Mouse (Mus musculus): ENCODE results near the gene Myo19. TPM values are rescaled to one million over a fixed set of nuclear protein-coding genes. Genes with fewer than 3 reads are reported as not detected.
A peak's percentile ranks its signal among the peaks of the same experiment; 100 is the strongest.

Myo19 gene
- polyA plus RNA-seq, 1 experiment from 2014 or later: 8.2 TPM

GRCm38 (mm10) chr11:84919951-84920350 lies 40.0 kb downstream of the Myo19 start:
- ATAC-seq (ENCODE audit: low FRiP score, low read depth): no peak
- Histone ChIP-seq H3K4me1 (peaks cover 6% of the 10 kb centered on the region; the same call in 1 of the 2 replicates), H3K9me3 (no peaks in the 10 kb centered on the region), H3K4me3 (no peak overlapping the region), H3K27me3 (replicated peaks) (no peaks in the 10 kb centered on the region), H3K27ac (no peak overlapping the region), H3K36me3 (no peaks in the 10 kb centered on the region), H3K4me2 (replicated peaks) (no peak overlapping the region), H3K9ac (no peak overlapping the region)
- WGBS: 75% methylated on average over 7 of the region's 7 CpGs

DNA sequence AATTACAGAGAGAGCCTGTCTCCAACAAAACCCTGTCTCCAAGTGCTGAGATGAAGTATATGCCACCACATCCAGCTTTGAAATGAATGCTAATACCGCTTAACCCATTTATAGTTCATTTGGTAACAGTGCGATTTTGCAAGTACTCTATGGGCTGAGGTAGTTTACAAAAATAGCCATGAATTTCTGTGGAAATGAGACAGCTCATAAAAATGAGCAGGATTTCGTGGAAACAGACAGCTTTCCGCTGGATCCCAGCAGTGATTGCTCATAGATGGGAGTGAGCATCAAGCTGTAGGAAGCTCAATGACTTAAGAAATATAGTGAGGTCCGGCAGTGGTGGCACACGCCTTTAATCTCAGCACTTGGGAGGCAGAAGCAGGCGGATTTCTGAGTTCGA lies 41.0 kb downstream of the Myo19 start:
- no peaks in the 10 kb centered on the region for H3K36me3 ChIP-seq
- H3K27me3 ChIP-seq (replicated peaks): no peaks in the 10 kb centered on the region
- no peaks in the 10 kb centered on the region for H3K4me1 ChIP-seq
- H3K9ac ChIP-seq: no peak overlapping the region
- ATAC-seq (ENCODE audit: low FRiP score, low read depth): no peak
- H3K27ac ChIP-seq: no peak overlapping the region
- no peak overlapping the region for H3K4me3 ChIP-seq
- no peak overlapping the region for H3K4me2 ChIP-seq (replicated peaks)
- 87% methylated on average over 8 of the region's 8 CpGs for WGBS
- H3K9me3 ChIP-seq: no peaks in the 10 kb centered on the region

- Histone ChIP-seq H3K9me3 (no peaks in the 10 kb centered on the region), H3K9ac (no peak overlapping the region), H3K36me3 (no peaks in the 10 kb centered on the region), H3K4me3 (no peak overlapping the region), H3K27me3 (replicated peaks) (no peaks in the 10 kb centered on the region), H3K4me2 (replicated peaks) (no peak overlapping the region), H3K4me1 (no peaks in the 10 kb centered on the region), H3K27ac (no peak overlapping the region)
- WGBS: 14% methylated on average over 6 of the region's 6 CpGs
- no peak for ATAC-seq (ENCODE audit: low FRiP score, low read depth)
Measured at GRCm38 (mm10) chr11:84932261-84932660, 52.3 kb downstream of the Myo19 start.

DNA sequence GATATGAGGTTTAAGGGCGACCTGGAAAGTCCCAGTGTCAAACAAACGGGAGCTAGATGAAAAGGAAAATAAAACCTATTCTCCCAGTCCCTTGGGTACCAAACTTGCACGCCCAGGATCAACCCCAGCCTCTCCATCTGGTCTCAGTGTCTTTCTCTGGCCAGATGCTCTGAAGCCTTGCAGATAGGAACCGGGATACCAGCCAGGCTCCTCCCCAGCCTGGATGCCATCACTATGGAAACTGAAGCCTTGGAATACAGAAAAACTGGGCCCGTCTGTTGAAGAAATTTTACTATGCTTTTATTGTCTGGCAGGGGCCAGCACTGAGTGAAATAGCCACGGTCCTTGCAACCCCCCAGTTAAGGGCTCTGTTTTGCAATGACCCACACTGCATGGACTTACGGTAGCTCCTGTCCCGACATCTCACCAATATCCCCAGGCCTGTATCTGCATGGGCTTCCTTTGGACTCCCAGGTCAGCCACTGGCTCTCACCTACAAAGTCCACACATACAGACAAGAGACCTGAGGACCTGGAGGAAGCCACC lies 59.6 kb downstream of the Myo19 start:
- WGBS: 54% methylated on average over 8 of the region's 8 CpGs
- H3K9ac ChIP-seq: no peak overlapping the region
- ATAC-seq (ENCODE audit: low FRiP score, low read depth): no peak

DNA sequence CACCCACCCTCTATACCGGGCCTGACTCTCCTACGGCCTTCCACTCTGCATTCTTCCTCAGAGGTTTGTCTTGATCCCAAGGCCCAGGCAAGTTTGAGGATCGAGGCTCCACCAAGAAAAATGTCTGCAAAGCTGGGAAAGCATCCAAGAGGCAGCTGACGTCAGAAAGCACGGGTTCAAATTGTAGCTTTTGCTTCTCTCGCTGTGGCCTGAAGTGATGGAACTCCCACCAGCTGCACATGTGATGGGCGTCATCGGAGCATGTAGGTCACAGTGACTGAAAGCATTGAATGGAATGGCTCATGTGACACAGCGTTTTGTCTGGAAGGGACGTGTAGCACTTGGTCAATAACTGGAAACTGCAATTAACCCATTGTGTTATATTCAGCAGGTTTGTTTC lies 60.2 kb downstream of the Myo19 start:
- Histone ChIP-seq H3K27me3 (replicated peaks) (peaks cover 10% of the 10 kb centered on the region; the same call in 1 of the 2 replicates), H3K9me3 (no peaks in the 10 kb centered on the region), H3K4me3 (no peak overlapping the region), H3K27ac (no peak overlapping the region), H3K36me3 (no peaks in the 10 kb centered on the region), H3K4me2 (replicated peaks) (no peak overlapping the region), H3K9ac (no peak overlapping the region), H3K4me1 (peaks cover 16% of the 10 kb centered on the region)
- ATAC-seq (ENCODE audit: low FRiP score, low read depth): no peak
- WGBS: 79% methylated on average over 10 of the region's 10 CpGs

More for the DNA sequence above, 59.6 kb downstream of the Myo19 start:
- Histone ChIP-seq H3K4me3 (no peak overlapping the region), H3K36me3 (no peaks in the 10 kb centered on the region), H3K27ac (no peak overlapping the region), H3K4me1 (peaks cover 10% of the 10 kb centered on the region), H3K27me3 (replicated peaks) (0 out of 2 replicates have a peak, but pooled peaks cover 6% of the 10 kb centered on the region), H3K4me2 (replicated peaks) (no peak overlapping the region), H3K9me3 (no peaks in the 10 kb centered on the region)

GRCm38 (mm10) chr11:84943948-84944347 lies 64.0 kb downstream of the Myo19 start:
- Histone ChIP-seq H3K4me1 (peaks cover 16% of the 10 kb centered on the region), H3K27ac (no peak overlapping the region), H3K9ac (no peak overlapping the region), H3K4me3 (0 out of 2 replicates have a peak overlapping the region, but pooled peaks have one; percentile 7), H3K27me3 (replicated peaks) (peaks cover 10% of the 10 kb centered on the region; the same call in 1 of the 2 replicates), H3K36me3 (no peaks in the 10 kb centered on the region), H3K9me3 (no peaks in the 10 kb centered on the region), H3K4me2 (replicated peaks) (peak overlapping the region; percentile 49)
- WGBS: under 1% methylated on average over 15 of the region's 15 CpGs
- no peak for ATAC-seq (ENCODE audit: low FRiP score, low read depth)

GRCm38 (mm10) chr11:84944639-84945435 lies 64.9 kb downstream of the Myo19 start:
- no peak overlapping the region for H3K4me3 ChIP-seq
- H3K9me3 ChIP-seq: no peaks in the 10 kb centered on the region

DNA sequence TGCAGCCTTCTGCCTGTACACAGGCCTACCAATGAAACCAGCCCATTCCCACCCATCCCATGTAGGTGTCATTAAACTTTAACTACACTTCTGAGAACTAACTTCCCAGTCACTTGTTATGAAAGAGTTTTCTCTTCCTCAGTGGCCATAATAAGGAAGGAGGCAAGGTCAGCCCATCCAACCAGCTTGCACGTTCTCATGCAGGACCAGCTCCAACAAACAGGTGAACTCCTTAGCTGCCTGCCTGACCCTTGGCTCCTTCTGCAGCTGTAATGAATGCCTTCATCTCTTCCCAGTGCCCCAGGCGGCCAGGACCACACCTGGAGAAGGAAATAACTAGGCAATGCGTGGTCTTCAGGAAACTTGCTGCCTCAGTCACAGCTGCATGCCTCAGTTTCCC lies 65.9 kb downstream of the Myo19 start:
- H3K4me3 ChIP-seq: no peak overlapping the region
- WGBS: 74% methylated on average over 3 of the region's 3 CpGs
- H3K4me2 ChIP-seq (replicated peaks): no peak overlapping the region
- no peak overlapping the region for H3K27ac ChIP-seq
- H3K36me3 ChIP-seq: no peaks in the 10 kb centered on the region
- ATAC-seq (ENCODE audit: low FRiP score, low read depth): no peak
- peaks cover 16% of the 10 kb centered on the region for H3K4me1 ChIP-seq
- H3K27me3 ChIP-seq (replicated peaks): peaks cover 10% of the 10 kb centered on the region; the same call in 1 of the 2 replicates
- no peaks in the 10 kb centered on the region for H3K9me3 ChIP-seq
- no peak overlapping the region for H3K9ac ChIP-seq

More at GRCm38 (mm10) chr11:84944639-84945435, 64.9 kb downstream of the Myo19 start:
- peak overlapping the region; percentile 49 for H3K4me2 ChIP-seq (replicated peaks)
- no peak for ATAC-seq (ENCODE audit: low FRiP score, low read depth)
- peaks cover 10% of the 10 kb centered on the region; the same call in 1 of the 2 replicates for H3K27me3 ChIP-seq (replicated peaks)
- H3K9ac ChIP-seq: no peak overlapping the region
- 7% methylated on average over 12 of the region's 12 CpGs for WGBS
- peaks cover 16% of the 10 kb centered on the region for H3K4me1 ChIP-seq
- H3K36me3 ChIP-seq: no peaks in the 10 kb centered on the region
- no peak overlapping the region for H3K27ac ChIP-seq

GRCm38 (mm10) chr11:84947206-84947605 lies 67.3 kb downstream of the Myo19 start:
- H3K4me2 ChIP-seq (replicated peaks): no peak overlapping the region
- H3K9ac ChIP-seq: no peak overlapping the region
- H3K36me3 ChIP-seq: no peaks in the 10 kb centered on the region
- H3K27me3 ChIP-seq (replicated peaks): peaks cover 10% of the 10 kb centered on the region; the same call in 1 of the 2 replicates
- no peaks in the 10 kb centered on the region for H3K9me3 ChIP-seq
- no peak overlapping the region for H3K4me3 ChIP-seq
- no peak overlapping the region for H3K27ac ChIP-seq
- ATAC-seq (ENCODE audit: low FRiP score, low read depth): no peak
- peaks cover 16% of the 10 kb centered on the region for H3K4me1 ChIP-seq
- WGBS: 62% methylated on average over 6 of the region's 6 CpGs

- Histone ChIP-seq H3K9ac (no peak overlapping the region), H3K9me3 (no peaks in the 10 kb centered on the region), H3K36me3 (no peaks in the 10 kb centered on the region), H3K27ac (no peak overlapping the region), H3K4me1 (peaks cover 16% of the 10 kb centered on the region), H3K27me3 (replicated peaks) (peaks cover 10% of the 10 kb centered on the region; the same call in 1 of the 2 replicates), H3K4me2 (replicated peaks) (no peak overlapping the region), H3K4me3 (no peak overlapping the region)
- no peak for ATAC-seq (ENCODE audit: low FRiP score, low read depth)
- 49% methylated on average over 3 of the region's 3 CpGs for WGBS
Measured at GRCm38 (mm10) chr11:84948114-84948513, 68.2 kb downstream of the Myo19 start.

DNA sequence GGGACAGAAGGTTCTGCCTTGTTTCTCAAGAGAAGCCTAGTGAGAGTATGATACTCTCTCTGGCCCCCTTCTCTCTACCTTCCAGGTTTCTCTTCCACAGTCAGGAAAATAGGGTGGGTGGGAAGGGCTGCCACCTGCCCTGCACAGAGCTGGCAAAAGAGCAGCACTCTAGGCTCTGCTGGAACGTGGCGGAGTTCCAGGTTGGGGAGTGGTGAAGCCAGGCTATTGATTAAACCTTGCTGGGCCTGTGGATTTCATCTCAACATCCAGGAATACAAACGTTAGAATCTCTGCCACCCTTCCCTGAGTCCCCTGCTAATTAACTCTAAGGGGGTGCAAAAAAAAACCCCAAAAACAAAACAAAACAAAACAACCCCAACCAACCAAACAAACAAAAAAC lies 68.6 kb downstream of the Myo19 start:
- H3K36me3 ChIP-seq: no peaks in the 10 kb centered on the region
- 64% methylated on average over 3 of the region's 3 CpGs for WGBS
- no peak overlapping the region for H3K4me2 ChIP-seq (replicated peaks)
- H3K27ac ChIP-seq: no peak overlapping the region
- no peak for ATAC-seq (ENCODE audit: low FRiP score, low read depth)
- peaks cover 16% of the 10 kb centered on the region for H3K4me1 ChIP-seq
- no peak overlapping the region for H3K4me3 ChIP-seq
- H3K27me3 ChIP-seq (replicated peaks): peaks cover 10% of the 10 kb centered on the region; the same call in 1 of the 2 replicates
- H3K9me3 ChIP-seq: no peaks in the 10 kb centered on the region
- H3K9ac ChIP-seq: no peak overlapping the region

GRCm38 (mm10) chr11:84952611-84953010 lies 72.7 kb downstream of the Myo19 start:
- Histone ChIP-seq H3K4me3 (no peak overlapping the region), H3K9me3 (no peaks in the 10 kb centered on the region), H3K36me3 (no peaks in the 10 kb centered on the region), H3K9ac (no peak overlapping the region), H3K27ac (no peak overlapping the region), H3K4me1 (peaks cover 3% of the 10 kb centered on the region), H3K4me2 (replicated peaks) (no peak overlapping the region), H3K27me3 (replicated peaks) (peaks cover 16% of the 10 kb centered on the region)
- 61% methylated on average over 2 of the region's 2 CpGs for WGBS
- ATAC-seq (ENCODE audit: low FRiP score, low read depth): no peak

Data from neural tube, embryonic 12.5 days (tissue).